Mouse (Mus musculus): ENCODE measurements around the gene Gm20388.

DNA sequence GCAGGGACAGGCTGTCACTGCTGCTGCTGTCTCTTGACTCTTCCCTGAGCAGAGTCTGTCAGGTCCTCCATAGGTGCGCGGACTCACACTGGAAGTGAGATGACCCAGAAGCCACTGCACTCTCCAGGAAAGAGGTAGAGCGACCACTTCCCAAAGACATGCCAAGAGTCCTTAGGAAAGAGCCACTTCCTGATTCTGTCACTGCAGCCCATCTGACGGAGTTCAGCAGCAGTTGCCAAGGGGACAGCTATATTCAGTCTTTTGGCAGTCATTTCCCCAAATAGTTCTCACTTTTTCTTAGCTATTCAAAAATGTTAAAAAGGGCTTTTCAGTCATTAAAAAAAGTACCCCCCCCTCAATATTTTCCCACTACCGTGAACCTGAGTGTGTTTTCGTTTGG lies 2111.6 kb downstream of the Gm20388 start:
- no peak for TF ChIP-seq EP300 (IDR thresholded peaks at IDR 0.05; ENCODE audit: low read depth)
- TF ChIP-seq CTCF (IDR thresholded peaks at IDR 0.05; ENCODE audit: low read depth): no peak

Data from liver, embryonic 14.5 days (tissue).